Mouse (Mus musculus) E14TG2a.4 (cell line): Measurements from ENCODE around the gene Rmnd1.

Source experiments
- CTCF ChIP-seq: conservative IDR thresholded peaks from 2 replicates; pipeline ENCODE4 v1.5.1; 2014; ENCODE audit warnings: low read length
- POU5F1 ChIP-seq: IDR thresholded peaks from 2 replicates; pipeline ENCODE4 v1.6.1; 2014; ENCODE audit warnings: low read length, borderline replicate concordance

DNA sequence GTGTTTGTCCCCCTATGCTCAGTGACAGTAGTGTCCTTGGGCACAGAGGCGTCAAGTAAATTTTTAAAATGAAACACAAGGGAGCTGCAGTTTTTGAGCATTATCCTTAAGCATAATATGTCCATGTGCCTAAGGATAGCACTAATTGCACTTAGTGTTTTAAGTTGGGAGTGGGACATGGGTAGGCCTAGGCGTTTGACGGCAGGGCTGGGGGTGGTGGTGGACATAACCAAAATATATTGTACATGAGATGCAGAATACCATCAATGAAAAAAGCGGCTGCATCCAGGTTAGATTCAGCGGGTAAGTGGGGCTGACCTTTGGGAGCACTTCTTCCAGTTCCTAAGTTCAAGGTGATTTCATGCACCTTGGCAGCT lies 454 bp downstream of the Rmnd1 start:
- no peak for TF ChIP-seq CTCF
- TF ChIP-seq POU5F1 = no peak
